Mouse (Mus musculus) neural tube, embryonic 12.5 days (tissue): ENCODE data around the gene Senp2. TPM values are rescaled to one million over a fixed set of nuclear protein-coding genes. Genes with fewer than 3 reads are reported as not detected.

ENCODE experiments used
- ATAC-seq: fragments of 200-750 bp; cut with Nextera tagmentation; 2 replicates; pipeline ENCODE4 v1.8.0; 2017; ENCODE audit warnings: low read depth, mild to moderate bottlenecking, moderate TSS enrichment, moderate library complexity; ENCODE audit not compliant: low FRiP score
- H3K27ac ChIP-seq: fragments of 300-500 bp; sonication (generic); 2 replicates; pipeline ENCODE4 v1.5.1; 2016
- H3K27me3 ChIP-seq: fragments of 300-500 bp; sonication (generic); replicated peaks from 2 replicates; pipeline ENCODE4 v1.6.1; 2016; ENCODE audit warnings: mild to moderate bottlenecking
- H3K36me3 ChIP-seq: fragments of 300-500 bp; sonication (generic); 2 replicates; pipeline ENCODE4 v1.6.1; 2016; ENCODE audit warnings: mild to moderate bottlenecking
- H3K4me1 ChIP-seq: fragments of 300-500 bp; sonication (generic); 2 replicates; pipeline ENCODE4 v1.6.1; 2016
- H3K4me2 ChIP-seq: fragments of 300-500 bp; sonication (generic); replicated peaks from 2 replicates; pipeline ENCODE4 v1.6.1; 2016; ENCODE audit warnings: mild to moderate bottlenecking
- H3K4me3 ChIP-seq: fragments of 300-500 bp; sonication (generic); 2 replicates; pipeline ENCODE4 v1.5.1; 2016
- H3K9ac ChIP-seq: fragments of 300-500 bp; sonication (generic); 2 replicates; pipeline ENCODE4 v1.6.1; 2016; ENCODE audit warnings: mild to moderate bottlenecking
- H3K9me3 ChIP-seq: fragments of 300-500 bp; sonication (generic); 2 replicates; pipeline ENCODE4 v1.6.1; 2016; ENCODE audit warnings: mild to moderate bottlenecking
- WGBS: fragments of 180-500 bp; shearing (Covaris S2); methylation state at CpG from one replicate; pipeline ENCODE4 v1.1.7; 2016; 5-methylcytosine and 5-hydroxymethylcytosine counted together
- polyA plus RNA-seq: library from polyadenylated mRNA; unstranded; fragments of >200 nt; fragmentation: Nextera tagmentation; extraction: Ambion mirVana; gene quantifications from 2 replicates; pipeline ENCODE4 v1.2.1, GENCODE M21; 2016

The Senp2 gene
- polyA plus RNA-seq, 1 experiment from 2014 or later, result 66.8 TPM

- no peak for ATAC-seq
- no peak overlapping the region for H3K4me3 ChIP-seq
- no peaks in the 10 kb centered on the region for H3K27me3 ChIP-seq
- H3K36me3 ChIP-seq, result peaks cover 52% of the 10 kb centered on the region
- H3K27ac ChIP-seq, result no peak overlapping the region
- H3K4me2 ChIP-seq, result no peak overlapping the region
- H3K9ac ChIP-seq, result no peak overlapping the region
- no peaks in the 10 kb centered on the region for H3K4me1 ChIP-seq
- H3K9me3 ChIP-seq, result no peaks in the 10 kb centered on the region
- WGBS, result 91% methylated on average over 10 of the region's 10 CpGs
Measured at GRCm38 (mm10) chr16:22038554-22038953, 29.3 kb downstream of the Senp2 start.

- H3K27ac ChIP-seq, result no peak overlapping the region
- WGBS, result 85% methylated on average over 1 of the region's 1 CpGs
- no peak overlapping the region for H3K4me3 ChIP-seq
- no peaks in the 10 kb centered on the region for H3K4me1 ChIP-seq
- no peak for ATAC-seq
- H3K9me3 ChIP-seq, result no peaks in the 10 kb centered on the region
- H3K4me2 ChIP-seq, result no peak overlapping the region
- peaks cover 66% of the 10 kb centered on the region for H3K36me3 ChIP-seq
- H3K27me3 ChIP-seq, result no peaks in the 10 kb centered on the region
- no peak overlapping the region for H3K9ac ChIP-seq
Measured at GRCm38 (mm10) chr16:22039978-22040377, 30.7 kb downstream of the Senp2 start.

GRCm38 (mm10) chr16:22043830-22044229 lies 34.5 kb downstream of the Senp2 start:
- Histone ChIP-seq H3K4me3 (no peak overlapping the region), H3K4me1 (no peaks in the 10 kb centered on the region; the same call in 1 of the 2 replicates), H3K9ac (no peak overlapping the region), H3K27ac (no peak overlapping the region), H3K27me3 (no peaks in the 10 kb centered on the region), H3K36me3 (peaks cover 62% of the 10 kb centered on the region), H3K9me3 (no peaks in the 10 kb centered on the region), H3K4me2 (no peak overlapping the region)
- ATAC-seq, result no peak
- WGBS, result 91% methylated on average over 4 of the region's 4 CpGs

GRCm38 (mm10) chr16:22045930-22046329 lies 36.6 kb downstream of the Senp2 start:
- H3K4me3 ChIP-seq, result no peak overlapping the region
- ATAC-seq, result no peak
- peaks cover 50% of the 10 kb centered on the region for H3K36me3 ChIP-seq

GRCm38 (mm10) chr16:22046739-22047366 lies 37.6 kb downstream of the Senp2 start:
- Histone ChIP-seq H3K4me3 (no peak overlapping the region), H3K4me2 (no peak overlapping the region), H3K36me3 (peaks cover 42% of the 10 kb centered on the region), H3K27me3 (no peaks in the 10 kb centered on the region), H3K4me1 (no peaks in the 10 kb centered on the region; the same call in 1 of the 2 replicates), H3K27ac (no peak overlapping the region), H3K9ac (no peak overlapping the region), H3K9me3 (no peaks in the 10 kb centered on the region)
- 79% methylated on average over 10 of the region's 10 CpGs for WGBS
- ATAC-seq, result no peak

More at GRCm38 (mm10) chr16:22045930-22046329, 36.6 kb downstream of the Senp2 start:
- no peaks in the 10 kb centered on the region for H3K27me3 ChIP-seq
- H3K9me3 ChIP-seq, result no peaks in the 10 kb centered on the region
- WGBS, result 96% methylated on average over 3 of the region's 3 CpGs
- H3K4me2 ChIP-seq, result no peak overlapping the region
- no peak overlapping the region for H3K9ac ChIP-seq
- no peak overlapping the region for H3K27ac ChIP-seq
- no peaks in the 10 kb centered on the region; the same call in 1 of the 2 replicates for H3K4me1 ChIP-seq

- no peaks in the 10 kb centered on the region for H3K4me1 ChIP-seq
- H3K9ac ChIP-seq, result no peak overlapping the region
- no peak for ATAC-seq
- WGBS, result 95% methylated on average over 21 of the region's 21 CpGs
- H3K36me3 ChIP-seq, result peaks cover 4% of the 10 kb centered on the region; the same call in 1 of the 2 replicates
- no peak overlapping the region for H3K27ac ChIP-seq
- H3K4me2 ChIP-seq, result no peak overlapping the region
- no peaks in the 10 kb centered on the region for H3K9me3 ChIP-seq
- no peaks in the 10 kb centered on the region for H3K27me3 ChIP-seq
- no peak overlapping the region for H3K4me3 ChIP-seq
Measured at GRCm38 (mm10) chr16:22053411-22053810, 44.1 kb downstream of the Senp2 start.

GRCm38 (mm10) chr16:22057498-22057897 lies 48.2 kb downstream of the Senp2 start:
- Histone ChIP-seq H3K36me3 (peaks cover 33% of the 10 kb centered on the region), H3K9me3 (no peaks in the 10 kb centered on the region), H3K4me2 (no peak overlapping the region), H3K9ac (no peak overlapping the region), H3K4me1 (no peaks in the 10 kb centered on the region), H3K27ac (no peak overlapping the region), H3K27me3 (no peaks in the 10 kb centered on the region), H3K4me3 (no peak overlapping the region)
- 80% methylated on average over 6 of the region's 6 CpGs for WGBS
- ATAC-seq, result no peak

GRCm38 (mm10) chr16:22058871-22059270 lies 49.6 kb downstream of the Senp2 start:
- no peak overlapping the region for H3K27ac ChIP-seq
- H3K9ac ChIP-seq, result no peak overlapping the region
- 96% methylated on average over 7 of the region's 7 CpGs for WGBS
- no peaks in the 10 kb centered on the region for H3K9me3 ChIP-seq
- H3K36me3 ChIP-seq, result peaks cover 47% of the 10 kb centered on the region
- H3K4me1 ChIP-seq, result no peaks in the 10 kb centered on the region
- no peaks in the 10 kb centered on the region for H3K27me3 ChIP-seq
- no peak for ATAC-seq
- H3K4me3 ChIP-seq, result no peak overlapping the region
- no peak overlapping the region for H3K4me2 ChIP-seq

GRCm38 (mm10) chr16:22060416-22060815 lies 51.1 kb downstream of the Senp2 start:
- H3K4me1 ChIP-seq, result no peaks in the 10 kb centered on the region
- ATAC-seq, result no peak
- peaks cover 61% of the 10 kb centered on the region for H3K36me3 ChIP-seq
- H3K27me3 ChIP-seq, result no peaks in the 10 kb centered on the region
- no peaks in the 10 kb centered on the region for H3K9me3 ChIP-seq
- no peak overlapping the region for H3K4me2 ChIP-seq
- H3K9ac ChIP-seq, result no peak overlapping the region
- 95% methylated on average over 10 of the region's 10 CpGs for WGBS
- no peak overlapping the region for H3K27ac ChIP-seq
- H3K4me3 ChIP-seq, result no peak overlapping the region

- no peak overlapping the region for H3K9ac ChIP-seq
- no peak for ATAC-seq
- H3K27me3 ChIP-seq, result no peaks in the 10 kb centered on the region
- 88% methylated on average over 14 of the region's 14 CpGs for WGBS
- peaks cover 72% of the 10 kb centered on the region for H3K36me3 ChIP-seq
- H3K9me3 ChIP-seq, result no peaks in the 10 kb centered on the region
- H3K4me2 ChIP-seq, result no peak overlapping the region
- no peaks in the 10 kb centered on the region for H3K4me1 ChIP-seq
- H3K4me3 ChIP-seq, result no peak overlapping the region
- H3K27ac ChIP-seq, result no peak overlapping the region
Measured at GRCm38 (mm10) chr16:22061555-22062160, 52.4 kb downstream of the Senp2 start.

- Histone ChIP-seq H3K9ac (no peak overlapping the region), H3K4me2 (no peak overlapping the region), H3K9me3 (no peaks in the 10 kb centered on the region), H3K27me3 (no peaks in the 10 kb centered on the region), H3K27ac (no peak overlapping the region), H3K4me3 (no peak overlapping the region), H3K36me3 (peaks cover 77% of the 10 kb centered on the region), H3K4me1 (no peaks in the 10 kb centered on the region)
- WGBS, result 84% methylated on average over 4 of the region's 4 CpGs
- ATAC-seq, result no peak
Measured at GRCm38 (mm10) chr16:22062284-22062683, 53.0 kb downstream of the Senp2 start.

- H3K27me3 ChIP-seq, result no peaks in the 10 kb centered on the region
Measured at GRCm38 (mm10) chr16:22065536-22065935, 56.3 kb downstream of the Senp2 start.

GRCm38 (mm10) chr16:22067406-22067805 lies 58.1 kb downstream of the Senp2 start:
- H3K9me3 ChIP-seq, result no peaks in the 10 kb centered on the region
- H3K4me1 ChIP-seq, result no peaks in the 10 kb centered on the region
- no peaks in the 10 kb centered on the region for H3K27me3 ChIP-seq
- H3K36me3 ChIP-seq, result peaks cover 90% of the 10 kb centered on the region
- no peak overlapping the region for H3K4me3 ChIP-seq
- ATAC-seq, result no peak
- no peak overlapping the region for H3K4me2 ChIP-seq
- no peak overlapping the region for H3K9ac ChIP-seq
- no peak overlapping the region for H3K27ac ChIP-seq
- WGBS, result 91% methylated on average over 8 of the region's 8 CpGs

More at GRCm38 (mm10) chr16:22065536-22065935, 56.3 kb downstream of the Senp2 start:
- Histone ChIP-seq H3K36me3 (peaks cover 96% of the 10 kb centered on the region), H3K4me3 (no peak overlapping the region), H3K4me1 (no peaks in the 10 kb centered on the region), H3K27ac (no peak overlapping the region), H3K4me2 (no peak overlapping the region), H3K9ac (no peak overlapping the region), H3K9me3 (no peaks in the 10 kb centered on the region)
- ATAC-seq, result no peak
